Mouse (Mus musculus) liver, adult 2 months (tissue): Measurements from ENCODE around the gene Grhl1.

Source experiments
- CTCF ChIP-seq: fragments of 200-500 bp; IDR thresholded peaks from 2 replicates; pipeline ENCODE4 v1.5.1; 2011; ENCODE audit warnings: low read depth, low read length, control low read depth
- POLR2A ChIP-seq: fragments of 200-500 bp; IDR thresholded peaks from 2 replicates; pipeline ENCODE4 v1.6.1; 2011; ENCODE audit warnings: low read length, control low read depth; ENCODE audit not compliant: insufficient read depth; ENCODE audit errors: extremely low read depth

GRCm38 (mm10) chr12:24642370-24642802 lies 70.3 kb downstream of the Grhl1 start:
- TF ChIP-seq CTCF (no peak), POLR2A (no peak)
